Mouse (Mus musculus) CD4-positive, CD25-positive, alpha-beta regulatory T cell, adult 9 weeks (primary cell): ENCODE data around the gene Tmem131l. TPM values are rescaled to one million over a fixed set of nuclear protein-coding genes. Genes with fewer than 3 reads are reported as not detected.

ENCODE experiments used
- polyA plus RNA-seq: library from polyadenylated mRNA; unstranded; fragments of 100-300 nt; shearing (Covaris generic); gene quantifications from one replicate; pipeline ENCODE4 v1.2.1, GENCODE M21; 2017

Gene Tmem131l
- polyA plus RNA-seq = 38.3 TPM

DNA sequence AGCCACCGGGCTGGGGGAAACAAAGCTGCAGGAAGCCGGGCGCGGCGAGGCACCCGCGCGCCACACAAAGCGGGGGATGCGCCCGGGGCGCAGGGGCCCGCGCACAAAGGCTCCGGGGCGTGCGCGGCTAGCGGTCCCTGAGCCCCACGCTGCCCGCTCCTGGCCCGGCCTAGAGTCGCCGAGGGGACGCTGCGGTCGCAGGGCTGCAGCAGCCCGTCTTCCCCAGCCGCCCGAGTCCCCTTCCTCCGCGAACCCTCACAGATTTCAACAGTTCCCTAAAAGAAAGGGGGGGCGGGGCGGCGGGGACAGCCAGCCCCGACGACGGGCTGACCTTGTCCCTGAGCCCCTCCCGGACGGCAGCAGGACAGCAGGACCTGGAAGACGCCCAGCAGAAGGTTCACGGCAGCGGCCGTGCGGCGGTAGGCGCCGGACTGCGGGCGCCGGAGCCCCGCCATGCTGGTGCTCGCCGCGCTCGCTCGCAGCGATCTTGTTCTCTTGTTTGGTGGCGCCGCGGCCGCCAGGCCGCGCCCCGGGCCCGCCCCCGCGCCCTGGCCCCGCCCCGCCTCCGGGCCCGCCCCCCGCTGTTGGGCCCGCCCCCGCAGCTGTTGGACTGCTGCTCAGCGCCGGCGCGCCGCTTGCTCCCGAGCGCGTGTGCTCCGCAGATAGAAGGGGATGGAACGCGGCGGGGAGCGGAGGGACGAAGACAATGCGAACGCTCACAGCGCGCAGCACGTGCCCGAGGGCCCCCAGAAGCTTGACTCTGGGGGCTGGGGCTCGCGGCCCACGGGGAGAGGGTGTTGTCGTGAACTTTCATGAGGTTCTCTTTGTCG lies at the start of gene Tmem131l:
Gene Tmem131l, minus strand, starts transcription at position 530 of the 830 bp plus-strand sequence.

Other genes starting within 250 kb of the Tmem131l start
- gene Tlr2, start 198.4 kb downstream of the Tmem131l start, polyA plus RNA-seq = 6.9 TPM
- gene Mnd1, start 115.6 kb upstream of the Tmem131l start, polyA plus RNA-seq = not detected
- not detected for gene Gm6525, start 133.9 kb upstream of the Tmem131l start, polyA plus RNA-seq